Mouse (Mus musculus): ENCODE measurements around the gene Amigo2.

- TF ChIP-seq CTCF (IDR thresholded peaks at IDR 0.05; ENCODE audit: low read depth, low read length): no peak
- no peak for TF ChIP-seq TAL1 (conservative IDR thresholded peaks at IDR 0.05; ENCODE audit: low read depth, low read length)
Observed at GRCm38 (mm10) chr15:97229494-97230077, 17.5 kb downstream of the Amigo2 start.
